Mouse (Mus musculus): ENCODE results near the gene Trib2. TPM values are rescaled to one million over a fixed set of nuclear protein-coding genes. Genes with fewer than 3 reads are reported as not detected.

Gene Trib2
- polyA plus RNA-seq, 1 experiment from 2014 or later, result 5.2 TPM

DNA sequence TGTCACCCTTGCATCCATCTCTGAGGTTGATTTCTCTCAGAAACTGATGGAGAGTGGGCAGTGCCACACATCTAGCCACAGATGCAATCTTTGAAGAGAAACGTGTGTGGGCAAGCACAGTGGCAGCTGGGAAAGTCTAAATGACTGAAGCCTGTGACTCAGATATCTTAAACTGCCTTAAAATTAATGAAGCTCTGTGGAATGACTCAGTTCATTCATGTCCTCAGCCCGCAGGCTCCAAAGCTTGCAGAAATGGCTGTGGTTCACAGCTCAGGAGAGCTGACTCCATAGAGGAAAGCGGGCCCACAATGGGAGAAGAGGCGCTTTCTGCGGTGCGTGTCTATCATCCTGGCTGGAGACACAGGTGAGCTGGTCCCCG lies 15.9 kb upstream of the Trib2 start:
- Histone ChIP-seq H3K36me3 (no peaks in the 10 kb centered on the region), H3K9ac (no peak overlapping the region), H3K9me3 (replicated peaks) (no peaks in the 10 kb centered on the region), H3K4me3 (no peak overlapping the region), H3K4me1 (no peaks in the 10 kb centered on the region), H3K27me3 (replicated peaks) (no peaks in the 10 kb centered on the region), H3K27ac (no peak overlapping the region), H3K4me2 (no peak overlapping the region)
- 74% methylated on average over 7 of the region's 7 CpGs for WGBS (ENCODE audit: insufficient replicate concordance)
- ATAC-seq, result no peak

GRCm38 (mm10) chr12:15831941-15832673 lies 15.4 kb upstream of the Trib2 start:
- H3K4me1 ChIP-seq, result no peaks in the 10 kb centered on the region
- no peak overlapping the region for H3K4me2 ChIP-seq
- no peaks in the 10 kb centered on the region for H3K36me3 ChIP-seq
- H3K9me3 ChIP-seq (replicated peaks), result no peaks in the 10 kb centered on the region
- no peak for ATAC-seq
- no peak overlapping the region for H3K9ac ChIP-seq
- H3K27me3 ChIP-seq (replicated peaks), result no peaks in the 10 kb centered on the region
- H3K27ac ChIP-seq, result no peak overlapping the region
- no peak overlapping the region for H3K4me3 ChIP-seq
- 76% methylated on average over 3 of the region's 3 CpGs for WGBS (ENCODE audit: insufficient replicate concordance)

GRCm38 (mm10) chr12:15830750-15831149 lies 14.0 kb upstream of the Trib2 start:
- H3K4me3 ChIP-seq, result no peak overlapping the region
- H3K27me3 ChIP-seq (replicated peaks), result no peaks in the 10 kb centered on the region
- no peak overlapping the region for H3K9ac ChIP-seq
- H3K4me1 ChIP-seq, result no peaks in the 10 kb centered on the region
- H3K4me2 ChIP-seq, result no peak overlapping the region
- H3K9me3 ChIP-seq (replicated peaks), result no peaks in the 10 kb centered on the region
- H3K36me3 ChIP-seq, result no peaks in the 10 kb centered on the region
- 74% methylated on average over 3 of the region's 3 CpGs for WGBS (ENCODE audit: insufficient replicate concordance)
- H3K27ac ChIP-seq, result no peak overlapping the region
- ATAC-seq, result no peak

DNA sequence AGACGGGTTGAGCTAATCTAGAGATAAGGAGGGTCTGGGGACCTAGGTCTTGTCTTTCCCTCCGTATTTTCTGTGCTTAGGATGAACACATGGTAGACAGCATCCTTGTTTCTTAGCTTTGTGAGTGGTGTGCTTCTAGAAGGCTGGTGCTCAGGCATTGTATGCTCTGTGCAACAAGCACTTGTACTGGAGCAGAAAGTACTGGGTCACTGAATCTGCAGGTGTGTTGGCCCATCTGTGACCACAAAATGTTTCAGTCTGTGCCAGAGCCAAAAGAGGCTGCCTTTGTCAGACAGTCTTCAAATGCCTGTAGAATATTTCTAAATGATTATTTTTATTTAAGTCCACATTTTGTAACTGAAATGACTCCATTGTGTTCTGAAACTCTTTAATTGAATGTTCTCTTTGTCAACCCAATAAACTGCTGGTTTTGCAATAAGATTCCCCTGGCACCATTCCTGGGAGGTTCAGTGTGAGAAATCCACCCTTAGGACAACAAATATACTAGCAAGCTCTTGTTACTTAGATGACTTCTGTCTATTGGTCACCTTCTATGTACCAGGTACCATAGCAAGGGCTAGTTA lies 12.2 kb upstream of the Trib2 start:
- Histone ChIP-seq H3K4me2 (no peak overlapping the region), H3K27me3 (replicated peaks) (no peaks in the 10 kb centered on the region), H3K4me1 (no peaks in the 10 kb centered on the region), H3K9ac (no peak overlapping the region), H3K9me3 (replicated peaks) (no peaks in the 10 kb centered on the region), H3K36me3 (no peaks in the 10 kb centered on the region), H3K4me3 (no peak overlapping the region), H3K27ac (no peak overlapping the region)
- ATAC-seq, result no peak
- 29% methylated on average over 2 of the region's 2 CpGs for WGBS (ENCODE audit: insufficient replicate concordance)

DNA sequence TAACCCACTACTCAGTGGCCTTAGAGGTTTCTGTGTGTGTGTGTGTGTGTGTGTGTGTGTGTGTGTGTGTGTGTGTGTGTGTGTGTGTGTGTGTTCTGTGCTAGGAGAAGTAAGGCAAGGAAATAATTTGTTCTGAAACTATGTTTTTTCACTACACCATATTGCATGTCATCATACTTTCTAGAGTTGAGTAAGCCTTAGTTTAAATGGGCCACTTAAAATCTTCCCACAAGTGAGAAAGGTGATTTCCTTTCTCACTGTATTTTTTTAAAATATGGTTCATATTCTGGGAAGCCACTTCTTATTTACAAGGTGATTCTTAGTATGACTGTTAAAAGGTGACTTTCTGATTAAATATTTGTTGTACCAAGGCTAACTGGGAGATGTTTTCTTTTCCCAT lies 4.3 kb upstream of the Trib2 start:
- 0 out of 2 replicates have a peak, but pooled peaks cover 6% of the 10 kb centered on the region for H3K4me1 ChIP-seq
- H3K4me2 ChIP-seq, result no peak overlapping the region
- ATAC-seq, result no peak
- H3K36me3 ChIP-seq, result no peaks in the 10 kb centered on the region
- H3K9ac ChIP-seq, result no peak overlapping the region
- H3K9me3 ChIP-seq (replicated peaks), result no peaks in the 10 kb centered on the region
- H3K27ac ChIP-seq, result no peak overlapping the region
- no peak overlapping the region for H3K4me3 ChIP-seq
- peaks cover 24% of the 10 kb centered on the region for H3K27me3 ChIP-seq (replicated peaks)

DNA sequence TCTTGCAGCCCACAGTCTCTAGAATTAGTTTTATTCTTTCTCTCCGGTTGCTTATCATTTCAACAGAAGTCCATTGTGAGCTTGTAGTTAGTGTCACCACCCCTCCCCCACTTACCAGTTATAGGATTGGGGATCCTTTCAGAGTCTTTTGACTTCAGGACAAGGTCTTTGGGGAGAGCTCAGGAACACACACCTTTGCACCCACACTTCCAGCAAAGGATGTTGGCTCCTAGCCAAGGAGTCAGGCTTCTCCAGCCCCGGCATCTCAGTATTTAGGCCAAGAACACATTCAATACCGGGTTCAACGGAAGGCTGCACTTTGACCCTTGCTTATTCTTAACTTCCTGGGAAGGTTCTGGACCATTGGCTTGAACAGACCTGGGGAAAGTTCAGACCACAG lies 643 bp upstream of the Trib2 start:
- Histone ChIP-seq H3K4me3 (peak overlapping the region; percentile 63), H3K9ac (no peak overlapping the region), H3K36me3 (no peaks in the 10 kb centered on the region), H3K9me3 (replicated peaks) (no peaks in the 10 kb centered on the region), H3K27me3 (replicated peaks) (peaks cover 55% of the 10 kb centered on the region), H3K4me2 (peak overlapping the region; percentile 85), H3K4me1 (peaks cover 13% of the 10 kb centered on the region; the same call in 1 of the 2 replicates), H3K27ac (no peak overlapping the region)
- WGBS (ENCODE audit: insufficient replicate concordance), result 35% methylated on average over 4 of the region's 4 CpGs
- ATAC-seq, result no peak

- peak overlapping the region; percentile 47 for H3K9ac ChIP-seq
- ATAC-seq, result no peak; the same call in 1 of the 2 replicates
- H3K36me3 ChIP-seq, result no peaks in the 10 kb centered on the region
- H3K27me3 ChIP-seq (replicated peaks), result peaks cover 55% of the 10 kb centered on the region
- H3K9me3 ChIP-seq (replicated peaks), result no peaks in the 10 kb centered on the region
- 1% methylated on average over 23 of the region's 23 CpGs for WGBS (ENCODE audit: insufficient replicate concordance)
- H3K4me1 ChIP-seq, result peaks cover 13% of the 10 kb centered on the region; the same call in 1 of the 2 replicates
- peak overlapping the region; percentile 85 for H3K4me2 ChIP-seq
- peak overlapping the region; percentile 50; the same call in 1 of the 2 replicates for H3K27ac ChIP-seq
- peak overlapping the region; percentile 63 for H3K4me3 ChIP-seq
Measured at GRCm38 (mm10) chr12:15816254-15816605, 492 bp downstream of the Trib2 start.

DNA sequence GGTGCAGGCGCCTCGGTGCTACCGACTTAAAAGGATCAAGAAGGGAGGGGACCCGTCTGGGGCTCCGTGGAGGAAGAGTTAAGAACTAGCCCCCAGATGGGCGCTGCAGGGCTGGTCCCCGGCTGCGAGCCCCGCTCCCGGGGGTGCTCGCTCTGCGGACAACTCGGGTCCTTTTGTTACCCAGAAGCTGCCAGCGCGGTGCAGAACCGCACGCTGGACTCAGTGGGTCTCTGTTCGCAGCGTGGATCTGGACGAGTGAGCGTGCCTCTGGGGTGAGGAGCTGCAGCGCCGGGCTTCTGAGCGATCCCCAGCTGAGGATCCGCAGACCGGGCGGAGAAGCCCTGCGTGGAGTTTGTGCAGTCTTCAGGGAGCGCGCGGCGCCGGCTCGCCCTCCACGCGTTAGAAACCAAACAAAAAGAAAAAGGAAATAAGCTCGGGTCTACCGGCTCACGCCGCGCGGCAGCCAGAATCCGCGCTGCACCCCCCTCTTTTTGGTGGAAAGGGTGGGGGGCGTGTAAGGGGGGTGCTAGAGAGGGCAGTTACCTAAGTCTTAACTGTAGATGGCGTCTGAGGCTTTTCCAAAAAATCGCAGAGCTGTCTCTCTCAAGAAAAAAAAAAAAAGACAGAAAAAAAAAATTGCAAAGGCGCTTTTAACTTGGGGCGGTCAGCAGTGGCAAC lies 1.0 kb downstream of the Trib2 start:
- Histone ChIP-seq H3K4me1 (peaks cover 13% of the 10 kb centered on the region; the same call in 1 of the 2 replicates), H3K27me3 (replicated peaks) (peaks cover 55% of the 10 kb centered on the region), H3K9me3 (replicated peaks) (no peaks in the 10 kb centered on the region), H3K27ac (peak overlapping the region; percentile 50), H3K4me2 (peak overlapping the region; percentile 85), H3K9ac (peak overlapping the region; percentile 62), H3K36me3 (no peaks in the 10 kb centered on the region), H3K4me3 (peak overlapping the region; percentile 63)
- WGBS (ENCODE audit: insufficient replicate concordance), result 2% methylated on average over 49 of the region's 49 CpGs
- ATAC-seq, result no peak

DNA sequence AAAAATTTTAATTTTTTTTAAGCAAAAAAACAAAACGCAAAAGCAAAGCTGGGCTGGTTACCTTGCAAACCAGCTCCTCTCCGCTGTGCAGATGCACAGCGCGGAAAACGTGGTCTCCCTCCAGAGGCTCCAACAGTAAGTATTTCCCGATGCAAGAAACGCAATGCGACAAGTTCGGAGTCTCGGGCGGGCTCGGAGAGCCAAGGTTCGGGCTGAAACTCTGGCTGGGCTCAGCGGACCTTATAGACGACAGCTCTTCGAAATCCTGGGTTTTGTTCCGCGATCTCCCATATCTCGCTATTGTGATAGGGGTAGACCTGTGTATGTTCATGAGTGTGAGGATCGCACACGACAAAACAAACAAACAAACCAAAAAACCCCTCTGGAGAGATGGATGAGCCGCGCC lies 1.5 kb downstream of the Trib2 start:
- peaks cover 55% of the 10 kb centered on the region for H3K27me3 ChIP-seq (replicated peaks)
- H3K27ac ChIP-seq, result peak overlapping the region; percentile 45; the same call in 1 of the 2 replicates
- H3K9me3 ChIP-seq (replicated peaks), result no peaks in the 10 kb centered on the region
- H3K36me3 ChIP-seq, result no peaks in the 10 kb centered on the region
- under 1% methylated on average over 23 of the region's 23 CpGs for WGBS (ENCODE audit: insufficient replicate concordance)
- H3K4me3 ChIP-seq, result peak overlapping the region; percentile 63
- H3K4me2 ChIP-seq, result peak overlapping the region; percentile 85
- H3K9ac ChIP-seq, result peak overlapping the region; percentile 62
- no peak for ATAC-seq
- peaks cover 13% of the 10 kb centered on the region; the same call in 1 of the 2 replicates for H3K4me1 ChIP-seq

DNA sequence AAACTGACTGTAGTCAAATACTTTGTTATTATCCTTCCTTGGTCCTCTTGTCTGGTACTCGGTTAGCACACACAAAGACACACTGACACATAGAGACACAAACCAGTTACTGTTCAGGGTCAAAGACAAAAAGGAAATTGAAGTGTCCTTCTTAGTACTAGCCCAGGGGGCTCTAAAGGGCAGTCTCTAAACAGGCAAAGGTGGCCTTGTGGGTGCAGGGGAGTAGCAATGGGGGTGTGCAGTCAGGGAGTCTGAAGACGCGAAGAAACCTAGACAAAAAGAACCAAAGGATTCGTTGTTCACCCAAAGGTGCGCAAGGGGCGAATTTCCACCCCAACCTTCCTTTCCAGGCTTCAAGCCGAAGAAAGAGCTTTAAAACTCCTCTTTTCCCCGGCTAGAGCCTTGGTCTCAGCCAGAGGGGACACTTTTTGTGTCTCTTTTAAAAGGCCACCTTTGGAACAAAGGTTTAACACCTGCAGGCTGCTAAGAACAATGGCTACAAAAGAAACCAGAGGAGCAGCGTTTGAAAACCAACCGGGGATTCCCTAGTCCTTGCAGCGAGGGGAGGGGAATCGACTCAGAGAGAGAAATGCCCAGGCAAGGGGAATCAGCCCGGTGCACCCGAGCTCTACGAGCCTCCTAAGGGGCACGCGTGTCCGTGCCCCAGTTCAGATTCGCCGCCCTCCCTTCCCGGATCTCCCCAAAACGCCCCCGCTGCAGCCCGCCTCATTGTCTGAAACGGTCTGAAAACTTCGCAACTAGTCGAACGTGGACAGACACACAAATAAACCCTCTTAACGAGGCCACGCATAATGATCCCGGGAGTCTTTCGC lies 2.3 kb downstream of the Trib2 start:
- Histone ChIP-seq H3K9ac (peak overlapping the region; percentile 62), H3K36me3 (no peaks in the 10 kb centered on the region), H3K4me1 (peaks cover 13% of the 10 kb centered on the region; the same call in 1 of the 2 replicates), H3K9me3 (replicated peaks) (no peaks in the 10 kb centered on the region), H3K4me3 (peak overlapping the region; percentile 63), H3K4me2 (peak overlapping the region; percentile 85), H3K27me3 (replicated peaks) (peaks cover 55% of the 10 kb centered on the region), H3K27ac (no peak overlapping the region)
- ATAC-seq, result no peak
- under 1% methylated on average over 32 of the region's 32 CpGs for WGBS (ENCODE audit: insufficient replicate concordance)

DNA sequence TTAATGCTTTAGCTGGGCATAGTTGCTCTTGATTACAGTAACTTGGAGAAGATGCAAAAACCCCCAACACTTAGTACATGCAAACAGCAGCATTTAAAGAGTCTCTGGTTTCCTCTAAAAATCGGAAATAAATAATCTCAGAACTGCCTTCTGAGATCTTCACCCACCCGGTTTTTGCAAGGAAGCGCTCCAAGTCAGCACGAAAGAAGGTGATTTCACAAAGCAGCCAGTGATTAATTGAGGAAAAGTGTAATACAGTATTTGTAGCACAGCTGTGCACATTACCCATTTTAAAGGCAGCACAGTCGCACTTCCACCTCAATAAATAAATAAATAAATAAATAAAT lies 2.9 kb downstream of the Trib2 start:
- Histone ChIP-seq H3K4me1 (peaks cover 13% of the 10 kb centered on the region; the same call in 1 of the 2 replicates), H3K4me3 (peak overlapping the region; percentile 63), H3K9me3 (replicated peaks) (no peaks in the 10 kb centered on the region), H3K4me2 (peak overlapping the region; percentile 85), H3K27ac (no peak overlapping the region), H3K9ac (no peak overlapping the region), H3K27me3 (replicated peaks) (peaks cover 55% of the 10 kb centered on the region), H3K36me3 (no peaks in the 10 kb centered on the region)
- WGBS (ENCODE audit: insufficient replicate concordance), result 20% methylated on average over 5 of the region's 5 CpGs
- ATAC-seq, result no peak
